Mouse (Mus musculus): ENCODE results near the gene Dlx5.

The Dlx5 gene

DNA sequence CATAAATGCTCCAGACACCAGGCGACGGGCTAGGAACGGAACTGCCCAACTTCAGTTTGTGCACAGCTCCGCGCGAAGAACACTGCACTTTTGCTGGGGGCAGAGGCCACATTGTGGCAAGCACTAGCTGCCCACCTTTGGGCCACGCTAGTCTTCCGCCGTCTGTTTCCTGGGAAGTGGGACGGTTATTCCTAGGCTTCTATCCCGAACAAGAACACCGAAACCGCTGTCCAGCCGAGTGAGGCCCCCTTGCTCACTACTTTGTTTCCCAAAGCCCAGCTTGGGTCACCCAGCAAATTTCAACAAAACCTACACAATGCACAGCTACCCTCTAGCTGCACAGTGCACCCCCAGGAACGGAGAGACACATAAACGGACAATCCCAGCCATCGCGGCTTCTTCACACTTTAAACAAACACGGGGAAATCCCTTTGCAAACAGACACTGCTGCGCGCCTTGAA, 21.9 kb downstream of the Dlx5 start:
- DNase-seq (ENCODE audit: low read depth, low spot score) = no peak

DNA sequence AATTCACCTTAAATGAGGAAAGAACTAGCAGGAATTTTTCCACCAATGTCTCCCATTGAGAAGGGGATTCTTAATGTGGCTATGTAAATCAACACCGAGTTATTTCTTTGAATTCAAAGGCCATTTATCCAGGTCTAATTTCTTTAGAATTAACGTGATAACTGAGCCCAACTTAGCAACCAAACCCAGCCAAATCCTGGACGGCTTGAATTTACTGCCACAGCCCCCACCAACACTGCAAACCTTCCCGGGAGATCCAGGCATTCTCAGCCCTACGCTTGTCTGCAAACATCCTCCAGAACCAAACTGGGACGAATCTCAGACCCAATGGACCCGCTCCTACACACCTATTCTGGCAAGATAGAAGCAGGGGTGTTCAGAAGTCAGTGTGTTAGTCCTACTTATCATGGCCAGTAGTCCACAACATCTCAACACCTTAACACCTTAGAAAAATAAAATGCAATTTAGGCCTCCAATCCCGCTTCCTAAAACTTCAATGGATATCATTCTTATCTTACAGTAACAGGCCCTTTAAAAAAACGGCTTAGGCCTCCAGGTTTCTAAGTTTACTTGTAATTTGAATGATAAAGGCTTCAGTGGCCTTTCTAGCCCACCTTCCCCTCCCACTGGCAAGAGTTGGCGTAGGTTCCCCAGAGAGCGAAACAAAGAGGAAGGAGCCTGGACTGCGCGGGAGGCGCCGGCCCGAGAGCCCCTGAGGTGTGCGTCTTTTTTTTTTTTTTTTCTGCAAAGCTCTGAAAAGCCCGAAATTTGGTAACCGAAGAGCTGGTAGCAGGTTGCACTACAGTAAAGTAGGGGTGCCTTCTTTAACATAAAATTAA, 22.6 kb downstream of the Dlx5 start:
- no peak for DNase-seq (ENCODE audit: low read depth, low spot score)

DNA sequence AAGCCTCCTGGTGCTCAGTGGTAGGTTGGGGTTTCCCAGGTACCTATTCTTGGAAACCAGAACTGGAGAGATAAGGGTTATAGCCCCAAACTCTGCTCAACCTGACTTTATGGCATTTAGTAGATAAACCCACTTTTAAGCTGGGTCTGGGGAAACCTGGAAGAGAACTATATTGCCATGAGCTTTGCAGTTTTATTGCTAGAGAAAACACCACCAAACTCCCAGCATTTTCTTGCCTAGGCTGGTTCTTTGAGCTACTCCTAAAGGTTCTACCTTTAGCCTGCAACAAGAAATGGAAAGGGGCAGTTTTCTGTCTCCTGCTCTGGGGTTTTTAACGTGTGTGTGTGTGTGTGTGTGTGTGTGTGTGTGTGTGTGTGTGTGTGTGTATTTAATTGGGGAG, 23.3 kb downstream of the Dlx5 start:
- no peak for DNase-seq (ENCODE audit: low read depth, low spot score)

DNA sequence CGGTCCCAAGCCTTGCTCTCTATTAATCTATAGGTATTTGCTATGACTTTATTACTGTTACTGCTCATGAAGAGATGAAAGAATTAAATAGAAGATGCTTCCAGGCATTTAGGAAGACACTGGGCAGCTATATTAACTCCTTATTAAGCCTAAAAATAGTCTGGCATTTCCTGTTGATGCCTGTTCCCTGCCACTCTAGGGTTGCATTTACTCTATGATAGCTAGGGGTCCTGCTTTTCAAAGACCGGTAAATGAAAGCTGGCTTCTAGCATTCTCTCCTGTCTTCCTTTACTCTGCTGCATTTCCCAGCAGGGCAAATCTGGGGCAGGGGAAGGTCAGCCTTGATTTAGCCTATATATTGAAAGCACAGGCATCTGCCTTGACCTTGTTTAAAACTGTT, 24.1 kb downstream of the Dlx5 start:
- DNase-seq (ENCODE audit: low read depth, low spot score) = no peak

DNA sequence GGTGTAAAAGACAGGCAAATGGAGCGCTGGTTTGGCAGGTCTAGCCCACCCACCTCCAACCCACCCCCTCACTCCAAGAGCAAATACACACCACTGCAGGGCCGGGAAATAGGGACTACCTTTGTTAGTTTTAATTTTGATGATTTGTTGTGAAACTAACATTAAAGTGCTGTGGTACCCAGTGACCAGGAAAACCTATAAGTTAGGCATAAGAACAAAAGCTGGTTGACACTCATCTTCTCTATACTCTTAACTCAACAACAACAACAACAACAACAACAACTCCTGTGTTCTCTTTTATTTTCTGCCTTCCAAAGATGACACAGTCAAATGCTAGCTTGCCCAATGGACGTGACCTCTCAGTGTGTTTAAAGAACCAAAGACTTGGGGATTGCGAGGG, 25.0 kb downstream of the Dlx5 start:
- DNase-seq (ENCODE audit: low read depth, low spot score) = no peak

DNA sequence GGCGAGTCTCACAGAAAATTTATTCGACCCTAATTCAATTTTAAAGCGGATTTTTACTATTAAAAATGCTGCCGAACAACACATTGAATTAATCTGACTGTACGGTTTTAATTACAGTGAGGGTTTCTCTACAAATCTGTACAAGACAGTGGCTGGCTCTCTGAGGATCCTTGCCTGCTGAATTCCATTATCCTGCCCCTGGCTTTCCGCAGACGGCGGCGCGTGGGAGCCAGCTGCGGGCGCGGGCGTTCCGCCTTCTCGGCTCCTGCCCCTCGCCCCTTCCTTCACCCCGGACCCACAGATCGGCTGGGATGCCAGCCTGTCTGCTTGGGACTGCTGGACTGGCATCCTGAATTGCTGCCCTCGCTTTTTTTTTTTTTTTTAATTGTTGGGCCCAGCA, 25.6 kb downstream of the Dlx5 start:
- no peak for DNase-seq (ENCODE audit: low read depth, low spot score)

DNA sequence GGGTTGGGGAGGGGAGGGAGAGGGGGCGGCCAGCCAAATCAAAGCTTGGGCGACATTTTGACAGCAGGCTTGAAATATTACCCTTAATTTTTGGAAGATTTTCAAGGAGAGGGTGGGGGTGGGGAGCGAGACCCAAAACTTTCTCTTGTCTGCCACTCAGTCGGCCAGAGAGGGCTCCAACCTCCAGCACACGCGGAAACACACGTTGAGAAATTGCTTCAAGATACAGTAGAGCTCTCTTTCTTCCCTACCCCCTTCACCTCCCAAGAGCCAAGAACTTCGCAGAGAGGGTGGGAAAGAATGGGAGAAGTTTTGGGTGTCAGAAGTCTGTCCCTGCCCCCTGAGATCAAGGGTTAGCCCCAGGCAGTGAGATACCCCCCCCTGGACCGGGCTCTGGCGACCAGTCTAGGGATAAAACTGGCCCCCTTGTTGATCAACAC, 26.1 kb downstream of the Dlx5 start:
- no peak for DNase-seq (ENCODE audit: low read depth, low spot score)

DNA sequence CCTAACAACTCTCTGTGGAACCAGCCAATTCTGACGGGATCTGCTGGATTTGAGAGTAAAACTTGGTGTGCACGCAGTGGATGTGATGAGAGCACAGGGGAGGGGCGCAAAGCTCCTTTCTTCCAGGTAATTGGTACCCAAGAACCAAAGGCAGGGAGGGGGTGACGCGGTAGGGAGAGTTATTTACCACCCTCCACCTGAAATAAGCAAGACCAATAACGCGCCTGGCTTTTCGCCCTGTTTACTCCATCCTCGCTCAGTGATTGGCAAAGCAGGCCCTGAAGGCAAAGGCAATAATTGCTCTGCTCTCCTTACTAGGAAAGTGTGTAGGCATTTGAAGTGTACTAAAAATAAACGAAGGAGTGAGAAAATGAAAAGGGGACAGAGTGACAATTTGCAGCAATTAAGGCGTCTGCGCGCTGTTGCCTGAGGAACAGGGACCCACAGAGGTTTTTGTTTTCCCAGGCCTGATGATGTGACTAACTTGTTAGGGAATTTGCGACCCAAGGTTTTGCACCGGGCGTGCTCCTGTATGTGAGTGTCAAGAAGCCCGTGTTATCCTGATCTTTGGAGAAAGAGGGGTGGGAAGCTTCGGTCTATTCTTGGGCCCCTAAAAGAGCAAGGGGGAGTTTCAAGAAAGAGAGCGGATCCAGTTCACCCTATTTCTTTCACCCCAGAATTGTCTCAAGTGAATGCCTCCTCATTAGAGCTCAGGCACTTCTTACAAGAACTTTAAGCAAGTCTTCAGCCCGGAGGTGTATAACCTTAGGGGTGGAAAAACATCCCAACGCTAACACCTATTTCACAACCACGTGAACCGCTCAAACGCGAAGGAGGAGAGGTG, 26.8 kb downstream of the Dlx5 start:
- DNase-seq (ENCODE audit: low read depth, low spot score) = no peak

DNA sequence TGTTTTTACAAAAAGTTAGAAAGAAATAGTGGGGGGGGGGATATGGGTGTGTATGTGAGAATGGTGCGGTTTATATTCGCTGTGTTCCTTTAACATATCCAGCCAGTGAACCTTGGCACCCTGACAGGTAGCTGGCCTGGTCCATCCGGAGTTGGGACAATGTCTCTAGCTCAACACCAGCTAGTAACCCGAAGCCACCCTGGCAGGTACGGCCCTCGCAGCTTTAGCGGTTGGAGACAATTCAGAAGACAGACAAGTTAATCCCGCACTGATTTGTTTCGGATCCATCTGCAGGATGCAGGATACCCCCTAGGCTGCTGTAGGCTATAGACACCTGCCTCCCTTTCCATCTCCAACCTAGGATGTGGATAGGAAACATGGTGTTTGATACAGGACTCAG, 27.7 kb downstream of the Dlx5 start:
- DNase-seq (ENCODE audit: low read depth, low spot score) = no peak

DNA sequence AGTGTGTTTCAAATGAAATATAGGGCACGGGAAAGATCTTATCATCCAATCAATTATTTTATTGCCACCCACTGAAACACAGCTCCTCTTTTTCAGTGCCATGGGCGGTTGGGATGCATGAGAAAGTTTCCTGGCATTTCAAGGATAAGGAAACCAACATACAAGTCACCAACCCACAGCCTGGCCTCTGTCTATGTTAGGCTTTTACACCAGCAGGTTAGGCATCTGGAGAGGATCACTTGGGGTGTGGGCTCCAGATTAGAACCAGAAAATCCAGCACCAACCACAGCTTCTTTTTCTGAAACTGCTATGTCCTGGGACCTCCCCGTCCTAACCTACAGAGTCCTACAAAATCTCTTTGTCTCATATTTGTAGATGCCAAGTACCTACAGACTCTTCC, 28.9 kb downstream of the Dlx5 start:
- DNase-seq (ENCODE audit: low read depth, low spot score) = no peak

DNA sequence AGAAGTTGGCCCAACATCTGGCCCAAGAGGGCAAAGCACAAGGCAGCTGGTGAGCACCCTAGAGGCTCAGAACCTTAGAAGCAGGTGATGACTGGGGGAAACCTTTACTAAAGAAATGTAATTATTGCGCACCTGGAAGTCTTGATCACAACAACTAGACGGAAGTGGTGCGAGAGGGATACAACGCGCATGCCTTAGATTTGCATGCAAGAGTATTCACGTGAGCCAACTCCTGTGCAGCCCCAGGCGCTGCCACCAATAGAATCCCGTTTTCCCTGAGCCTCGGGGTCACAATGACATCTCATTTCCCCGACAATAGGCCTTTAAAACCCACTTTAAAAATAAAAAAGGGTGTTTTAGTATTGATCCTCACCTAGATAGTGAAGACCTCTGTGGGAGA, 30.7 kb downstream of the Dlx5 start:
- DNase-seq (ENCODE audit: low read depth, low spot score) = no peak

DNA sequence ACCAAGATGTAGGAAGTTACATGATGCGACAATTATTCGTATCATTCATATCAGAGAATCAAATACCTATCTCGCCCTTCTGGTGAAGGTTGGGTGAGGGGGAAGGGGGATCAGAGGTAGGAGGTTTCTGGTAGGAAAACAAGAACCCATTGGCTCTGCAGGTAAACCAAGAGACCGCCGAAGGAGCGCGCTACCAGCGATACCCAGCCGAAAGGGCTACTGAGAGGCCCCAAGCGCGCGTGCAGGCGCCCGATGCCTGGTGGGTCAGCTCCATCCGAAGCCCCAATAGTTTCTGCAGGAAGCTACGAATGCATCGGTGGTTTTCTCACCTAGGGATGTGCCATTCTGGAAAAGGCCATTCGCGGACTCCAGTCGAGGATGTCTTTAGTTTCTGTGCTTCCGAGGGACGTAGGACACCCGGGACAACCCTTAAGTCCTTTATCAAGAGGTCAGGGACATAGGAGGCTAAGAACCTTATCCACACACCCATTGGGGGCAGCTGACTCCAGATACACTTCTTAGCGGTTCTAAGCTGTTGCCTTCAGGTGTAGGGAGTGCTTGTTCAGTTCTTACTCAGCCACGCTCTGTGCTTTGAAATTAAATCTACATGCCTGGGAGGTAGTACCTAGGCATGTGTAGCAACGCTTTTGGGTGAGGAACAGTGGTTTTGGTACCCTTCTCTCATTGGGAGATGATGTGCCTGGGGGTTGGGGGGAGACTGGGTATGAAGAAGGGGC, 31.4 kb downstream of the Dlx5 start:
- DNase-seq (ENCODE audit: low read depth, low spot score) = no peak

DNA sequence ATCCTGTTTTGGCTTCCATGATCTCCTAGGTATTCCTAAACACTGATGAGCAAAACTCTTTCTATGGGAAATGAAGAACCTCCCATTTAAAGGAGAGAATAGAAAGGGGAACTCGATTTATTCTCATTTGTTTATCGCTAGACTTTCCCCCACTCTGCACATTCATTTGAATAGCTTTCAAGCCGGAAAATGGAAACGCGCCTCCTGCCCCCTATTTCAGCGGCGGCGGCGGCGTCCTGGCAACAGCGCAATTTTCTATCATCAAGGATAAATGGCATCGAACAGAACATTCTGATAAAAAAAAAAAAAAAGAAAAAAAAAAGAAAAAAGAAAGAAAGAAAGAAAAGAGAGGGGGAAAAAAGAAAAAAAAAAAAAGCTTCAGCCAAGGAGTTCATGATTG, 32.1 kb downstream of the Dlx5 start:
- no peak for DNase-seq (ENCODE audit: low read depth, low spot score)

DNA sequence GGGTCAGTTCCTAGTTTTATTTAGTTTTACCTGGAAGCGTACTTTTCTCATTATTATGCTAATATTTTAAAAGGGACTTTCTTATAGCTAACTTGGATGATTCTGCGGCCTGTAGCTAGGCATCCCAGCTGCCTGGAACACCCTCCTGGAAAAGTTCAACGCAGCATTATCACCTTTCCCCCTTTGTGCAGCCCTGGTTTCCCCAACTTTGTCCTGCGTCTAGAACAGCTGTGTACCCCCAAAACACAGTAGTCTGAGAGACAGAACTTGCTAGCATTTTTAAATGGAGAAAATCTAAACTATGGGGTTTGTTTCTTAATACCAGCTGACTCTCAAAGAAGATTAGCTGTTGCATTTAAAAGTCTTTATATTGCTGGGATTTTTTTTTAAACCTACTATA, 33.3 kb downstream of the Dlx5 start:
- DNase-seq (ENCODE audit: low read depth, low spot score) = no peak

DNA sequence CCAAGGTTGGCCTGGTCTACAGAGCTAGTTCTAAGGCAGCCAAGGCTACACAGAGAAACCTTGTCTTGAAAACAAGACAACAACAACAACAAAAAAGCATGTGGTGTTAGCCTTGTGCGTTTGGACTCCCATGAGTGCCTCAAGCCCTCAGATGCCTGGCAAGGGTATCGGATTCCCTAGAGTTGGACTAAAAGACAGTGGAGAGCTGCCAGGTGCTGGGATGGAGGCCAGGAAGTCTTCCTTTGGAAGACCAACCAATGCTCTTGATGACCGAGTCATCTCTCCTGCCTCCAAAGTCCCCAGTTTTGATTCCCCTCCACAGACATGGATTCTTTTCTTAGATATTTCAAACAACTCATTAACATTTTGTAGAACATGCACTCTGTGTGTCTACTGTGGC, 48.6 kb downstream of the Dlx5 start:
- DNase-seq (ENCODE audit: low read depth, low spot score) = no peak

DNA sequence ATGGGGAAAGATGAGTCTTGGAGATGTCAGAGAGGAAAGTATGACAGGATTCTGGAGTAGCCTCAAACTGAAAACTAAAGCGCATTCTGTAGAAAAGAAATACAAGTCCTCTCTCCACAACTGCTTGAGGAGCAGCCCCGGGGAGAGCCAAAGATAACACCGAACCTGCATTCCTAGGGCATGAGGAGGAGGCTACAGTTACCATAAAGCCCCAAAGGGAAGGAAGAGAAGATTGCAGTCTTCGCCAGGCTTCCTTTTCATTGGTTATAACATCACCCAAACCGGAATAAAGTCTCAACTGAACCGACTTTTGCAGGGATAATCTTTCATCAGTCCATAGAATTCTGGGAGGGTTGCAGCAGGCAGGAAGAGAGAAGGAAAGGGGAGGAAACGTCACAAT, 51.4 kb downstream of the Dlx5 start:
- no peak for DNase-seq (ENCODE audit: low read depth, low spot score)

Data from A20 (cell line).